8 mouse cellular contexts compared by ENCODE assay signal in the genomic region with DNA sequence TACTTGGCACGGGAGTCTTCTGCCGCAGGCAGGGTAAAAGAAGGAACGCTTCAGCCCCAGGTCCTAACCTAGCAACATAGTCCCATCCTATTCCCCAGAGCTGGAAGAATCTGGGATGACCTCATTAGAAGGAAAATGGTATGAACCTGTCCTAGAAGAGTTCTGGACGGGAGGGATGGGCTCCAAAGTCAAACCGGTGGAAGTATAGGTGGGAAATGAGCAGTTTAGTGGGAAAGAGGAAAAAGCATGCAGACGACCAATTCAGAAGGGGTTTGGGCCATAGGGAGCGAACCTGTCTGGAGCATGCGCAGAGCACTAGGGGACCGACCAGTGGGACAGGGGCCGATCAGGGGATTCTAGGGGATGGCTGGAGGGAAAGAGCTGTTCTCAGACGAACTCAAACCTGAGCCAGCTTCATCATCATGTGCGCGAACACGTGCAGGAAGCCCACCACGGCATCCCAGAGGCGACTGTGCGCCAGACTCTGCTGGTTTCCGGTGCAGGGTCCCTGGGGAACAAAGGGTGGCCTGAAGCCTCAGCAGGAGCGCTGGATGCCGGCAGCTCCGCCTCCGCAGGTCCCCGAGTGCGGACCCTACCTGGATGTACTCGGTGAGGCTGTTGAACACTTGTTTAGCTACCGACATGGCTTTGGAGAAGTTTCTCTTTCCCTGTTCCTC. TPM values are rescaled to one million over a fixed set of nuclear protein-coding genes. Genes with fewer than 3 reads are reported as not detected.
DNase-seq lines count a peak whose midpoint lies in the region; ATAC-seq and TF ChIP-seq lines count a peak whose summit lies in the region.

No protein-coding gene starts in this region.

- TF ChIP-seq EP300 in heart, postnatal 0 days (IDR thresholded peaks at IDR 0.05; ENCODE audit: low read depth): no peak

- peak overlapping the region; percentile 34; the same call in 1 of the 2 replicates for H3K9ac ChIP-seq in lung, embryonic 15.5 days
- 0 out of 2 replicates have a peak overlapping the region, but pooled peaks have one; percentile 19 for H3K9ac ChIP-seq in heart, postnatal 0 days (replicated peaks; ENCODE audit: low read depth, low read length)
- peak overlapping the region; percentile 40 for H3K9ac ChIP-seq in liver, embryonic 11.5 days (ENCODE audit: low read depth, low read length)

- H3K9me3 ChIP-seq in lung, embryonic 15.5 days: no peaks in the 10 kb centered on the region
- H3K9me3 ChIP-seq in embryonic facial prominence, embryonic 10.5 days: peaks cover 2% of the 10 kb centered on the region; the same call in 1 of the 2 replicates
- H3K9me3 ChIP-seq in heart, postnatal 0 days (replicated peaks; ENCODE audit: control insufficient read depth, low read length): no peaks in the 10 kb centered on the region
- H3K9me3 ChIP-seq in liver, embryonic 11.5 days (ENCODE audit: control insufficient read depth, low read length): no peaks in the 10 kb centered on the region

- peak overlapping the region; percentile 75 for H3K4me2 ChIP-seq in lung, embryonic 15.5 days
- peak overlapping the region; percentile 57 for H3K4me2 ChIP-seq in heart, postnatal 0 days (ENCODE audit: low read depth, low read length)
- peak overlapping the region; percentile 92 for H3K4me2 ChIP-seq in liver, embryonic 11.5 days

- H3K27me3 ChIP-seq in lung, embryonic 15.5 days: no peaks in the 10 kb centered on the region; the same call in 1 of the 2 replicates
- peaks cover under 1% of the 10 kb centered on the region; the same call in 1 of the 2 replicates for H3K27me3 ChIP-seq in embryonic facial prominence, embryonic 10.5 days (replicated peaks; ENCODE audit: low read depth, poor library complexity, severe bottlenecking)
- peaks cover 21% of the 10 kb centered on the region for H3K27me3 ChIP-seq in heart, postnatal 0 days (ENCODE audit: control insufficient read depth, insufficient read depth, low read length)
- no peaks in the 10 kb centered on the region for H3K27me3 ChIP-seq in liver, embryonic 11.5 days (replicated peaks; ENCODE audit: control insufficient read depth, insufficient read depth, low read length)
- no peaks in the 10 kb centered on the region for H3K27me3 ChIP-seq in splenic B cell, adult 2 months (ENCODE audit: control insufficient read depth, insufficient read depth, low read length, poor library complexity, severe bottlenecking)

- no peak for DNase-seq in lung, postnatal 10 days
- DNase-seq in embryonic facial prominence, embryonic 10.5 days (ENCODE audit: low spot score): peak; percentile 77
- no peak for DNase-seq in heart, postnatal 0 days (ENCODE audit: low spot score)
- peak; percentile 78 for DNase-seq in liver, embryonic 11.5 days (ENCODE audit: low spot score)
- DNase-seq in splenic B cell, adult 2 months (ENCODE audit: low read depth, low spot score): peak; percentile 62
- no peak for DNase-seq in frontal cortex, postnatal 36 days (ENCODE audit: low spot score in 2 of 2)
- no peak for DNase-seq in left cerebral cortex, adult 8-10 months (ENCODE audit: low spot score in 2 of 2)

- H3K4me1 ChIP-seq in lung, embryonic 15.5 days: peaks cover 31% of the 10 kb centered on the region
- peaks cover 34% of the 10 kb centered on the region for H3K4me1 ChIP-seq in embryonic facial prominence, embryonic 10.5 days
- peaks cover 7% of the 10 kb centered on the region; the same call in 1 of the 2 replicates for H3K4me1 ChIP-seq in heart, postnatal 0 days (ENCODE audit: control insufficient read depth, insufficient read depth)
- H3K4me1 ChIP-seq in liver, embryonic 11.5 days (replicated peaks; ENCODE audit: control insufficient read depth, insufficient read depth, low read length): peaks cover 8% of the 10 kb centered on the region; the same call in 1 of the 2 replicates

- ATAC-seq in lung, embryonic 15.5 days (ENCODE audit: borderline replicate concordance, extremely low read depth, low FRiP score, low TSS enrichment): peak; percentile 20
- no peak for ATAC-seq in heart, postnatal 0 days (ENCODE audit: insufficient read depth, low read depth)
- ATAC-seq in liver, embryonic 11.5 days (replicated peaks; ENCODE audit: low FRiP score): peak; percentile 69

- peak overlapping the region; percentile 36 for H3K4me3 ChIP-seq in lung, embryonic 15.5 days
- peak overlapping the region; percentile 66 for H3K4me3 ChIP-seq in embryonic facial prominence, embryonic 10.5 days
- peak overlapping the region; percentile 26 for H3K4me3 ChIP-seq in heart, postnatal 0 days (ENCODE audit: low read depth, low read length)
- H3K4me3 ChIP-seq in liver, embryonic 11.5 days (ENCODE audit: low read depth, low read length): peak overlapping the region; percentile 48

- 0 out of 2 replicates have a peak overlapping the region, but pooled peaks have one; percentile 10 for H3K27ac ChIP-seq in lung, embryonic 15.5 days
- peak overlapping the region; percentile 85 for H3K27ac ChIP-seq in embryonic facial prominence, embryonic 10.5 days (replicated peaks)
- H3K27ac ChIP-seq in heart, postnatal 0 days (ENCODE audit: low read depth): no peak overlapping the region
- H3K27ac ChIP-seq in liver, embryonic 11.5 days (ENCODE audit: low read depth, low read length): 0 out of 2 replicates have a peak overlapping the region, but pooled peaks have one; percentile 22

- WGBS in lung, embryonic 15.5 days: 1% methylated on average over 26 of the region's 26 CpGs
- WGBS in embryonic facial prominence, embryonic 10.5 days: 1% methylated on average over 26 of the region's 26 CpGs
- WGBS in heart, postnatal 0 days: 1% methylated on average over 26 of the region's 26 CpGs
- WGBS in liver, embryonic 11.5 days: 1% methylated on average over 26 of the region's 26 CpGs

- no peaks in the 10 kb centered on the region for H3K36me3 ChIP-seq in lung, embryonic 15.5 days
- H3K36me3 ChIP-seq in embryonic facial prominence, embryonic 10.5 days (replicated peaks): peaks cover 4% of the 10 kb centered on the region
- H3K36me3 ChIP-seq in heart, postnatal 0 days (replicated peaks; ENCODE audit: control insufficient read depth, insufficient read depth, low read length): no peaks in the 10 kb centered on the region
- H3K36me3 ChIP-seq in liver, embryonic 11.5 days (ENCODE audit: control insufficient read depth, insufficient read depth, low read length): no peaks in the 10 kb centered on the region
- H3K36me3 ChIP-seq in splenic B cell, adult 2 months (ENCODE audit: control insufficient read depth, insufficient read depth, low read length, poor library complexity, severe bottlenecking): no peaks in the 10 kb centered on the region

- TF ChIP-seq CTCF in heart, postnatal 0 days (IDR thresholded peaks at IDR 0.05; ENCODE audit: low read depth): no peak

RNA-seq across cellular contexts. Expression of a gene that starts 58.3 kb away (rescaled TPM):
- polyA plus RNA-seq in lung, embryonic 15.5 days (2015; fragmentation: Nextera tagmentation; extraction: Ambion mirVana): 7.4 and 9.8 TPM in 2 replicates
- polyA plus RNA-seq in embryonic facial prominence, embryonic 10.5 days (2016; fragmentation: Nextera tagmentation; extraction: Ambion mirVana): 11.6 and 14.4 TPM in 2 replicates
- 0.15 TPM in 1 of 2 replicates, not detected in the other for total RNA-seq in heart, postnatal 0 days (2014; rRNA removed; ENCODE audit: low replicate concordance)
- polyA plus RNA-seq in heart, postnatal 0 days (2015; fragmentation: Nextera tagmentation; extraction: Ambion mirVana): 1.4 and 1.8 TPM in 2 replicates
- polyA plus RNA-seq in liver, embryonic 11.5 days (2014; fragmentation: Nextera tagmentation; extraction: Ambion mirVana): 50.7 and 53.2 TPM in 2 replicates
- 1 to 10 TPM in 3 of 4 experiments, under 1 TPM in 1; 0.99 to 3.7 (median 2.1) TPM for total RNA-seq in left cerebral cortex, adult 8-10 months (2022)

RNA-seq across cellular contexts. Expression of a gene that starts 58.5 kb away (rescaled TPM):
- 360 and 364 TPM in 2 replicates for polyA plus RNA-seq in lung, embryonic 15.5 days (2015; fragmentation: Nextera tagmentation; extraction: Ambion mirVana)
- polyA plus RNA-seq in embryonic facial prominence, embryonic 10.5 days (2016; fragmentation: Nextera tagmentation; extraction: Ambion mirVana): 444 and 454 TPM in 2 replicates
- total RNA-seq in heart, postnatal 0 days (2014; rRNA removed; ENCODE audit: low replicate concordance): 366 and 476 TPM in 2 replicates
- 261 and 264 TPM in 2 replicates for polyA plus RNA-seq in heart, postnatal 0 days (2015; fragmentation: Nextera tagmentation; extraction: Ambion mirVana)
- 421 and 425 TPM in 2 replicates for polyA plus RNA-seq in liver, embryonic 11.5 days (2014; fragmentation: Nextera tagmentation; extraction: Ambion mirVana)
- 100 to 1,000 TPM; 197 to 208 (median 204) TPM for total RNA-seq in left cerebral cortex, adult 8-10 months (2022)

Comparison
In these comparisons a context has a peak if more than half of its experiments do, and no peak if none do; other contexts are left out.
1. DNase-seq: peak in embryonic facial prominence, embryonic 10.5 days (single experiment), liver, embryonic 11.5 days (single experiment) and splenic B cell, adult 2 months (single experiment); none in lung, postnatal 10 days (single experiment), heart, postnatal 0 days (single experiment), frontal cortex, postnatal 36 days (0 of 2) and left cerebral cortex, adult 8-10 months (0 of 2).
2. Peak in every context shown above with its lines, with median percentiles within 50 percentile points of each other: H3K4me2 ChIP-seq, H3K4me3 ChIP-seq and H3K9ac ChIP-seq.